In the genomic region with DNA sequence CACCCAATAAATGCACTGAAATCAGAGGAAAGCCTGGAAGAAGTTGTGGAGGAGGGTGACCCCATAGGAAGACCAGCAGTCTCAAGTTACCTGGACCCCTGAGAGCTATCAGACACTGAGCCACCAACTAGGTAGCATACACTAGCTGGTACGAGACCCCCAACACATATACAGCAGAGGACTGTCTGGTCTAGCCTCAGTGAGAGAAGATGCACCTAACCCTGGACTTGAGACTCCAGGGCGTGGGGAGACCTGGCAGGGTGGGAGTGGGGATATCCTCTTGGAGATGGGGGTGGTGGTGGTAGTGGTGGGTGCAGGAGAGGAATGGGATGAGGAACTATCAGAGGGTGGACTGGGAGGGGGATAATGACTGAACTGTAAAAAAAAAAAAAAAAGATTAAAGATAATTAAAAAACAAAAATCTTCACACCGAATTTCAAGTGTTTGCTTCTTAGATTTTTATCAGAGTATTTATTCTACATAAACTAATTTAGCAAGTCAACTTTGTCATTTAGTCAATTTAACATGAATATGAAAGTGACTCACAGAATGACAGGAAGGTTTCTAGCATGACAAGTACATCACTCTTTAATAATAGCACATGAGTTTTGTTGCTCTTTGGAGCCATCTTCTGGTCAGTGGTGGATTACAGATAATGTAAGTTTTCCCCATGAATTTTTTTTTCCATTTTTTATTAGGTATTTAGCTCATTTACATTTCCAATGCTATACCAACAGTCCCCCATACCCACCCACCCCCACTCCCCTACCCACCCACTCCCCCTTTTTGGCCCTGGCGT, we compare ENCODE assay signal across 7 mouse cellular contexts.
DNase-seq lines count a peak whose midpoint lies in the region; ATAC-seq and TF ChIP-seq lines count a peak whose summit lies in the region.

No protein-coding gene starts in this region.

- H3K9me3 ChIP-seq in intestine, postnatal 0 days (ENCODE audit: control insufficient read depth), result no peaks in the 10 kb centered on the region
- no peaks in the 10 kb centered on the region for H3K9me3 ChIP-seq in intestine, embryonic 15.5 days
- H3K9me3 ChIP-seq in E14TG2a.4 (ENCODE audit: low read length), result no peaks in the 10 kb centered on the region
- no peaks in the 10 kb centered on the region for H3K9me3 ChIP-seq in lung, postnatal 0 days (ENCODE audit: low read length)

- no peaks in the 10 kb centered on the region for H3K27me3 ChIP-seq in intestine, postnatal 0 days (replicated peaks; ENCODE audit: control insufficient read depth, insufficient read depth, low read length)
- no peaks in the 10 kb centered on the region for H3K27me3 ChIP-seq in intestine, embryonic 15.5 days (replicated peaks)
- no peaks in the 10 kb centered on the region for H3K27me3 ChIP-seq in E14TG2a.4 (ENCODE audit: insufficient read depth, low read length)
- no peaks in the 10 kb centered on the region for H3K27me3 ChIP-seq in lung, postnatal 0 days (replicated peaks; ENCODE audit: insufficient read depth, low read length)

- DNase-seq in A20 (ENCODE audit: low read depth, low spot score), result peak; percentile 67
- DNase-seq in embryo, embryonic 11 days, result peak; percentile 58
- peak; percentile 86 for DNase-seq in lung, postnatal 0 days (ENCODE audit: low spot score)
- DNase-seq in yolk sac, embryonic 10.5 days (ENCODE audit: low spot score), result no peak

- no peaks in the 10 kb centered on the region for H3K36me3 ChIP-seq in intestine, postnatal 0 days (ENCODE audit: control insufficient read depth, insufficient read depth)
- no peaks in the 10 kb centered on the region for H3K36me3 ChIP-seq in intestine, embryonic 15.5 days
- H3K36me3 ChIP-seq in E14TG2a.4 (ENCODE audit: insufficient read depth, low read length), result no peaks in the 10 kb centered on the region
- H3K36me3 ChIP-seq in lung, postnatal 0 days (ENCODE audit: insufficient read depth, low read length), result no peaks in the 10 kb centered on the region

- H3K4me1 ChIP-seq in intestine, postnatal 0 days (replicated peaks; ENCODE audit: control insufficient read depth, insufficient read depth, low read length), result no peaks in the 10 kb centered on the region
- H3K4me1 ChIP-seq in intestine, embryonic 15.5 days (replicated peaks), result no peaks in the 10 kb centered on the region
- no peaks in the 10 kb centered on the region for H3K4me1 ChIP-seq in E14TG2a.4 (replicated peaks; ENCODE audit: low read depth, low read length)
- no peaks in the 10 kb centered on the region for H3K4me1 ChIP-seq in lung, postnatal 0 days (ENCODE audit: insufficient read depth, low read depth, low read length)

- no peak overlapping the region for H3K4me3 ChIP-seq in intestine, postnatal 0 days (ENCODE audit: low read depth, low read length)
- H3K4me3 ChIP-seq in intestine, embryonic 15.5 days (replicated peaks), result no peak overlapping the region
- no peak overlapping the region for H3K4me3 ChIP-seq in E14TG2a.4 (replicated peaks; ENCODE audit: low read length)
- H3K4me3 ChIP-seq in lung, postnatal 0 days (ENCODE audit: low read depth, low read length), result no peak overlapping the region

- TF ChIP-seq CTCF in intestine, postnatal 0 days (IDR thresholded peaks at IDR 0.05; ENCODE audit: low read depth), result peak; percentile 71
- 0 out of 2 replicates have a peak, but pooled peaks have one; percentile 8 for TF ChIP-seq CTCF in E14TG2a.4 (conservative IDR thresholded peaks at IDR 0.05; ENCODE audit: low read length)
- TF ChIP-seq CTCF in lung, postnatal 0 days (IDR thresholded peaks at IDR 0.05), result peak; percentile 70

- no peak for ATAC-seq in intestine, postnatal 0 days
- ATAC-seq in intestine, embryonic 15.5 days, result no peak
- ATAC-seq in lung, postnatal 0 days, result no peak

- no peak overlapping the region for H3K27ac ChIP-seq in intestine, postnatal 0 days (ENCODE audit: low read depth, low read length)
- H3K27ac ChIP-seq in intestine, embryonic 15.5 days, result no peak overlapping the region
- H3K27ac ChIP-seq in lung, postnatal 0 days (ENCODE audit: low read length), result no peak overlapping the region

- no peak overlapping the region for H3K9ac ChIP-seq in intestine, postnatal 0 days (ENCODE audit: low read depth, low read length)
- no peak overlapping the region for H3K9ac ChIP-seq in intestine, embryonic 15.5 days
- H3K9ac ChIP-seq in lung, postnatal 0 days (replicated peaks; ENCODE audit: low read depth), result no peak overlapping the region

- 0 out of 2 replicates have a peak, but pooled peaks have one; percentile 16 for TF ChIP-seq EP300 in lung, postnatal 0 days (IDR thresholded peaks at IDR 0.05)

- H3K4me2 ChIP-seq in intestine, postnatal 0 days (replicated peaks; ENCODE audit: low read depth), result no peak overlapping the region
- H3K4me2 ChIP-seq in intestine, embryonic 15.5 days (replicated peaks), result no peak overlapping the region
- no peak overlapping the region for H3K4me2 ChIP-seq in lung, postnatal 0 days (replicated peaks; ENCODE audit: low read depth, low read length)

- 70% methylated on average over 3 of the region's 4 CpGs for WGBS in intestine, postnatal 0 days
- 74% methylated on average over 3 of the region's 4 CpGs for WGBS in intestine, embryonic 15.5 days
- 70% methylated on average over 3 of the region's 4 CpGs for WGBS in lung, postnatal 0 days

Comparison
In these comparisons a context has a peak if more than half of its experiments do, and no peak if none do; other contexts are left out.
1. CTCF ChIP-seq: peak in every context shown above with its lines; median percentile 71 in intestine, postnatal 0 days; 70 in lung, postnatal 0 days; 8 in E14TG2a.4.